Mouse (Mus musculus) spleen, adult 2 months (tissue): ENCODE measurements around the gene Kcne3. TPM values are rescaled to one million over a fixed set of nuclear protein-coding genes. Genes with fewer than 3 reads are reported as not detected.

Experiments
- DNase-seq, 2 experiments: peaks; one replicate each; pipeline versions ENCODE4 v3.0.0 to v3.0.0-alpha.2; 2012 to 2021; ENCODE audit warnings: low spot score in 2 of 2, low read depth in 1 of 2
- H3K27ac ChIP-seq: fragments of 200-500 bp; 2 replicates; pipeline ENCODE4 v1.5.1; 2012; ENCODE audit warnings: low read length, inconsistent platforms; ENCODE audit not compliant: insufficient read depth
- H3K27me3 ChIP-seq: fragments of 200-500 bp; 2 replicates; pipeline ENCODE4 v1.6.1; 2012; ENCODE audit warnings: mild to moderate bottlenecking, moderate library complexity, low read length, inconsistent platforms; ENCODE audit not compliant: control insufficient read depth, insufficient read depth
- H3K36me3 ChIP-seq: fragments of 200-500 bp; 2 replicates; pipeline ENCODE4 v1.6.1; 2012; ENCODE audit warnings: mild to moderate bottlenecking, low read length, inconsistent platforms; ENCODE audit not compliant: control insufficient read depth, insufficient read depth
- H3K4me1 ChIP-seq: fragments of 200-500 bp; 2 replicates; pipeline ENCODE4 v1.6.1; 2011; ENCODE audit warnings: inconsistent platforms; ENCODE audit not compliant: control insufficient read depth, insufficient read depth, insufficient read length
- H3K4me3 ChIP-seq: fragments of 200-500 bp; 2 replicates; pipeline ENCODE4 v1.5.1; 2011; ENCODE audit warnings: mild to moderate bottlenecking, inconsistent platforms; ENCODE audit not compliant: insufficient read depth, insufficient read length; ENCODE audit errors: extremely low read depth
- CTCF ChIP-seq: fragments of 200-500 bp; IDR thresholded peaks from 2 replicates; pipeline ENCODE4 v1.5.1; 2011; ENCODE audit warnings: mild to moderate bottlenecking, inconsistent platforms; ENCODE audit not compliant: insufficient read depth, insufficient read length, insufficient replicate concordance; ENCODE audit errors: extremely low read depth
- POLR2A ChIP-seq: fragments of 200-500 bp; IDR thresholded peaks from 2 replicates; pipeline ENCODE4 v1.6.1; 2011; ENCODE audit warnings: low read depth, low read length, inconsistent platforms
- WGBS: fragments of 180-500 bp; shearing (Covaris S2); methylation state at CpG from one replicate; pipeline ENCODE4 v1.1.7; 2018; 5-methylcytosine and 5-hydroxymethylcytosine counted together
- polyA plus RNA-seq: library from polyadenylated mRNA; depleted of rRNA; stranded (reverse); fragments of >200 nt; gene quantifications from 2 replicates; pipeline ENCODE4 v1.2.3, GENCODE M21; 2012; rRNA removed

Gene Kcne3
- 1.3 and 2.2 TPM in 2 replicates for polyA plus RNA-seq

GRCm38 (mm10) chr7:100176269-100176668 lies at the start of gene Kcne3:
Gene Kcne3, plus strand, starts transcription at chr7:100176502.
- Histone ChIP-seq H3K4me3 (no peak within 1 kb of the TSS), H3K36me3 (no peaks in the 10 kb centered on the region), H3K27ac (no peak within 1 kb of the TSS), H3K27me3 (peaks cover 6% of the 10 kb centered on the region), H3K4me1 (no peaks in the 10 kb centered on the region; the same call in 1 of the 2 replicates)
- WGBS = 47% methylated on average over 3 of the region's 3 CpGs
- no peak for TF ChIP-seq CTCF
- no peak for TF ChIP-seq POLR2A
- DNase-seq = no peak

DNA sequence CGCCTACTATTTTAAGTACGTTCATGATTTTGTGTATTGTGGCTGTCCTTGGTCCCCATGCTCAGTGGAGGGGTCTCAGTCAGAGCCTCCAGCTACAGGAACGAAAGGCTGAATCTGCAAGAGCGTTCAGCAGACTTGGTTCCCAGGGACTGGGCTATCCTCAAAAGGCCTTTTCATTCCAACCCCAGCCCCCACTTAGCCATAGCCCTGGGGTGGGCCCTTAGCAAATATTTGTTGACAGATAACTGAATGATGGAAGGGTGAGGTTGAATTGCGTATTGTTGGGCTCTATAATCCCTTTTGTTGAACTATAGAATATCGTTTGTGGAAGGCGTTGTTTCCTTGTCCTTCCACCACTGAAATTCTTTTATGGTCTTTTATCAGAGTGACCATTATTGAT lies 49.8 kb upstream of the Kcne3 start:
- H3K27ac ChIP-seq = no peak overlapping the region
- DNase-seq = no peak
- no peak overlapping the region for H3K4me3 ChIP-seq
- no peak for TF ChIP-seq POLR2A
- H3K27me3 ChIP-seq = no peaks in the 10 kb centered on the region
- WGBS = 89% methylated on average over 7 of the region's 7 CpGs
- no peaks in the 10 kb centered on the region for H3K4me1 ChIP-seq
- H3K36me3 ChIP-seq = no peaks in the 10 kb centered on the region

DNA sequence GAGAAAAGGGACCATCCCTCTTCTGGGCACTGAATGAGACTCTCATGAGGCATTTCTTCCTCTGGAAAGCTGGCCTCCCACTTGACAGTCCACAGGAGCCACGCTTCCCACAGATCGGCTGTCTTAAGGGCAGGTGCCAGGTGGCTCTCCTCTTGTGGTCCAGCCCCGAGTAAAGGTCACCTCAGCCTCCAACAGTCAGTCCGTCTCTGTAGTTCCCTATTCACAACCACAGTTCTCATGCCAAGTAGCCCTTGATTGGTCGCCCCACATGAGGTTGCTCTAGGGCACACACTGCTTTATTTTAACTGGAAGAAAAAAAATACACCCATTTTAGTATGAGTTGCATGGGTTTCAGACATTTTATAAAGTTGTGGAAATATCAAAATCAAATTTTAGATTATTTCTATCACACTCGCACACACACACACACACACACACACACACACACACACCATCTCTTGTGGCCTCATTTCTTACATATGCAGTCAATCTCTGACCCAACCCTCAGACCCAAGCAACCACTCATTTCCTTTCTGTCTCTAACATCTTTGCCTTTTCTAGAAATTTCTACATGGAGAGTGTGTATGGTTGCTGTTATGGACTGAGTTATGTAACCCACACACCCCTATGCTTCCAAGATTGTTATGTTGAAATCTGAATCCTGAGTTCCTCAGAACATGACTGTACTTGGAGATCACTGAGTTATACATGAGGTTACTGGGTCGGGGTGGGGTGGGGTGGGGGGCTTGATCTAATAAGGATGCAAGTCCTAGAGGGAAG lies 47.9 kb upstream of the Kcne3 start:
- no peak overlapping the region for H3K4me3 ChIP-seq
- WGBS = 43% methylated on average over 7 of the region's 7 CpGs
- no peaks in the 10 kb centered on the region for H3K27me3 ChIP-seq
- H3K27ac ChIP-seq = no peak overlapping the region
- TF ChIP-seq CTCF (no peak), POLR2A (no peak)
- DNase-seq = no peak
- no peaks in the 10 kb centered on the region for H3K36me3 ChIP-seq
- no peaks in the 10 kb centered on the region for H3K4me1 ChIP-seq

DNA sequence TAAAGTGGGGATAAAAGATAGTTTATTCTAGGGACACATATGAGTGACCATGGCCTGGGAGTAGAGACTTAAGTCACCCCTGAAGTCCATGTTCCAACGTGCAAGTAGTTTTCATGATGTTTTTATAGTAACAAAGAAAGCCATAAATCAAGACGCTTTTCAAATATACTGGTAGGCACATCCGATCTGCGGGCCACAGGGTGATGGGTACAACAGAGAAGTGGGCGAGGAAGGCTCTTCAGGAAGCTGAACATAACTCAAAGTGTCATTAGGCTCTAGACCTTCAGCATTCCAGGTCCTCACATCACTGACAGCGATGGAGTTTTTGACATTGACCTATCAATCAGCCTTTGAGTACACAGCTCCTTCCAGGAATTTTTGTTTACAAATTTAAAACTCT lies 45.7 kb upstream of the Kcne3 start:
- no peak overlapping the region for H3K27ac ChIP-seq
- H3K36me3 ChIP-seq = no peaks in the 10 kb centered on the region
- no peaks in the 10 kb centered on the region for H3K4me1 ChIP-seq
- no peak for TF ChIP-seq POLR2A
- TF ChIP-seq CTCF = no peak
- no peak for DNase-seq
- no peak overlapping the region for H3K4me3 ChIP-seq
- 24% methylated on average over 6 of the region's 6 CpGs for WGBS
- H3K27me3 ChIP-seq = no peaks in the 10 kb centered on the region

DNA sequence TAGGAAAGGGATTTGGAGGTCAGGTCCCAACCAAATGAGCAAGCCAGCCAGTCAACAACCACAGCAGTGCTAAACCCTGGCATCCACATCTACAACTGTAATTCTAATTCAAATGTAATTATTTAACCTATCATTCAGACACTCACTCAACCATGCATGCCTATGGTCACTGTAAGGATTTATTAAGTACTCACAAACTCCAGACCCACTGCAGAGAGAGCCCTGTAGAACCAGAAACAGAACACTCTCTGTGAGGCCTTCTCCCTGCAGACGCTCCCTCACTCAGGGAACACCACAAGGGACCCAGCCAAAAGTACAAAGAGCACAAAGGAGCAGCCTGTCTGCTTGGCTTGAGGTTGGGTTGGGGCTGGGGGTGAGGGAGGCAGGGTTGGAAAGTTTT lies 43.9 kb upstream of the Kcne3 start:
- TF ChIP-seq POLR2A (no peak), CTCF (no peak)
- 90% methylated on average over 1 of the region's 1 CpGs for WGBS
- Histone ChIP-seq H3K36me3 (no peaks in the 10 kb centered on the region), H3K27ac (no peak overlapping the region), H3K4me3 (no peak overlapping the region), H3K27me3 (no peaks in the 10 kb centered on the region), H3K4me1 (no peaks in the 10 kb centered on the region; the same call in 1 of the 2 replicates)
- no peak for DNase-seq

- no peak for DNase-seq
- no peak overlapping the region for H3K4me3 ChIP-seq
- TF ChIP-seq CTCF = no peak
- TF ChIP-seq POLR2A = no peak
- H3K36me3 ChIP-seq = no peaks in the 10 kb centered on the region
- no peak overlapping the region for H3K27ac ChIP-seq
- no peaks in the 10 kb centered on the region; the same call in 1 of the 2 replicates for H3K4me1 ChIP-seq
- WGBS = 58% methylated on average over 9 of the region's 9 CpGs
- H3K27me3 ChIP-seq = no peaks in the 10 kb centered on the region
Observed at GRCm38 (mm10) chr7:100137038-100137437, 39.3 kb upstream of the Kcne3 start.

DNA sequence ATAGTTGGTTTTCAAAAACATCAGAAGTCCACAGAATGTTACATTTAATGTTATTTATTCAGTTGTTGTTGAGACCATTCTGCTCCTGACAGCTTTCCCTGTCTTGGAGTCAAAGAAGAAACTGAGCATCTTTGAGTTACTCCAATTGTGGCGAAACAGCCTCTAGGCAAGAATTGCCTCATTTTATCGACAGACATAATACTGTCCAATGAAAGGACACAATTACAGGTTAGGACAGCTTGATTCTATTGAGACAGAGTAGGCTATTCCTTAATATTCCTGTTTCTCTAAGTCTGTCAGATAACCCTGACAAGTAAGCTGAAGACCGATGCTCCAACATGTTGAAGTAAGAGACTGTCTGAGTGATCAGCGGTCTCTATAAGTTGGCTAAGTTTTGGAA lies 38.2 kb upstream of the Kcne3 start:
- Histone ChIP-seq H3K27ac (no peak overlapping the region), H3K4me3 (no peak overlapping the region), H3K36me3 (no peaks in the 10 kb centered on the region), H3K27me3 (no peaks in the 10 kb centered on the region), H3K4me1 (no peaks in the 10 kb centered on the region; the same call in 1 of the 2 replicates)
- no peak for DNase-seq
- WGBS = 98% methylated on average over 4 of the region's 4 CpGs
- TF ChIP-seq CTCF = no peak
- TF ChIP-seq POLR2A = no peak
